Mouse (Mus musculus): ENCODE measurements at regions not wholly inside any gene's neighbourhood (a gene's known extent, or its start where the extent isn't known, plus 50 kb on each side); places are given as distances from the start of the nearest gene placed in this dataset.

DNA sequence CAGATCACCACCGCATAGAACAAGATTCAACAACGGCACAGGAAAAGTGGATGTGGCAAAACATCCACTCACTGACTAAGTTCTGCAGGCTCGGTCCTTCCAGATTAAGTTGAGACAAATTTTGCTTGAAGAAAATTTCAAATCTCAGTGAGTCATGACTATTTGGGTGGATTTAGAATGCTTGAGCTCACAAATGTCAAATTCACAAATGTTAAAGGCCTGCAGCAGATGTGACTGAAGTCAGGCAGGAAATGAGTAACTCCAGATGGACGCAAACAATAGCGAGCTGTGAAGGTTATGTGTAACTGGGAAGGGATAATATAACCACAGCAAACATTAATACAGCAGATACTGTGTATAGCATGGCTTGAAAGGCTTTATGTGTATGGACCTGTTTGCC is 198.5 kb upstream of the Zbtb20 start:
- no peak for DNase-seq (ENCODE audit: low spot score)

DNA sequence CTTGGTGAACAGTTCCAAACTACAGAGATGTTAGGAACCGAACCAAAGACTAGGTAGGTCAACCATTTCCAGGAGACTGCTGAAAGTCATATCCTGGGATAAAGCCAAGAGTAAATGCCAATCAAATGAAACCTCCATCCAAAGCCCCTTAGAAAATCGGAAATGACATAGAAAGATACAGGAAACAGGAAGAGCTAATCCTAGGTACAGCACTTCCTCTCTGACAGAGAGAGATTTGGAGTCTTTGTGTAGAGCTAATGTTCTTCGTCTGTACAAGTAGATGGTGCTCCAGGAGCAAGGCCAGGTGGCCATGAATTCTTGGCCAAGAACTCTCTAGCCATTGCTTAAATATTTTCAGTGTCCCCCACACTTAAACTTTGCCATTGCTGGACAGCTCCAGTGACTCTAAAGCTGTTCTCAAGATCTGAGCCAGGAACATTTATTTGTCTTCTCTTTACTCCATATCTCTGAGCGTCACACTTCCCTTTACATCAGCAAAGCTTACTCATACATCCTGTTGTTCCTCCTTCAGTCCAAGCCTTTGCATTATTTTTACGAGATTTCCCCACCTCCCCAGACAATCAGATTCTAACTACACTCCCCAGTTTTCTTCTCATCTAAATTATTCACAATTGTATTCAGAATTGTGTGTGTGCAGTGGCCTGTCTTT is 199.1 kb upstream of the Zbtb20 start:
- DNase-seq (ENCODE audit: low spot score): no peak

DNA sequence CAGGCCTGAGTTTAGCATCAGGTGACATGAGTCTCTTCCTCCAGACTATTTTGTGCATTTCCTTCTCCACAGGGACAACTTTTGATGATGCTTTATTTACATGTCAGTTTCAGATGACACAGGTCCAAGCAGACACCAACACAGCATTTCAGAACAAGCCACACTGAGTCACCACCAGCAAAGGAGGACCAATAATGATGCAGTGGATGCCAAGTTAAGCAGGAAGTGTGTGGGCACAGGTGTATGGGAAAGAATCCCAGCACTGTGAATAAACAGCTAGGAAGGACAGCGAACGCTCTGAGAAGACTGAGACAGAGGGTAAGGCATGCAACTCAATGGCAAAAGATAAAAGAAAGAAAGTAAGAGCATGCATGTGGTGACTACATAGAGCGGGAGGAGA is 200.7 kb upstream of the Zbtb20 start:
- no peak for DNase-seq (ENCODE audit: low spot score)

DNA sequence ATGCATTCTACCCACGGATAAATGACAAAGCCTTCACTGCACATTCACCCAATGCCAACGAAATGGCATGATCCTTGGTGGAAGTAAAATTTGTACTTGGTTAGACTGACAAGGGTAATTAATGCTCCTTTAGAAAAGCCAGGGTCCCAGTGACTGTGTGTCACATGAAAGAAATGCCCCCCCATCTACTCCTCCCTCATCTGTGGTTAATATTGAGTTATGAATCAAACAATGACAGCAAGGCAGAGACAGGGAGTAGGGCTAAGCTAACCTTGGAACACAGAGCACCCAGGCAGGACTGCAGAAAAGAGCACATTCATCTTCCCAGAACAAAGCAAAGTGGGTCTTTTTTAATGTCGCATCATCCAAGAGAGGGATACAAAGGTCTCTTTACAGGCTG is 209.1 kb upstream of the Zbtb20 start:
- DNase-seq (ENCODE audit: low spot score): no peak

DNA sequence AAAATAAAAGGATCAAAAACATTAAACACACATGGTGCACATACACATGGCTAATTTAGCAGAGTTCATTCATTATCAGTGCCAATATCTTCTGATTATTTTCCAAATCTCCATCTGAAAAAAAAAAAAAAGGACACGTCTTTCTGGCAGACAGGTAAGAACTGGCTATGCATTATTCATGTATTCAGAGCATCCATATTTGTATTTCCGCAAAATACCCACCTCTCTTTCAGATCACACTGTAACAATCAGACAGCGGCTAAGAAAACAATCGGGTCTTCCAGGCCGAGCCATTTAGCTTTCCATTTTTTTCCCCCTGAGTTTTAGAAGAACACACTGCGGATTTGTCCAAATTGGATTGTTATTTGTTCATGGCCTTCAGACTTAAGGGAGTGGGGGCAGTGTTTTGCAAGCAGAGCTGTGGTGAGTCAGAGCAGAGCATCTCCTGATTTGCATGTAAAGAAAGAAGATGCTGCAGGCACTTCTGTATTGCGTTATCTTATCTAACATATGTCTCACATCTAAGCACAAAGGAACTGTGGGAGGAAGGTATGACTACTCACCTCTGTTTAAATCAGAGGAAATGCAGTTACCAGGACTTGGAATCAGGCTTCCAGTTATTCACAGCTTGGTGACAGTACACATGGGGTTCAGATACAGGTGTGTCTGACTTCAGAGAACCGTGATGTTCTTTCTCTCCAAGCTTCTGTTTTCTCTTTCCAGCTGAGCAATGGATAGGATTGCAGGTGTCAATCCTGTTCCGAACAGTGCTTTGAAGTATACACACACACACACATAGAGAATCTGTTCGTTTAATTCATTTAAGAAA is 223.6 kb upstream of the Zbtb20 start:
- DNase-seq (ENCODE audit: low spot score): no peak

DNA sequence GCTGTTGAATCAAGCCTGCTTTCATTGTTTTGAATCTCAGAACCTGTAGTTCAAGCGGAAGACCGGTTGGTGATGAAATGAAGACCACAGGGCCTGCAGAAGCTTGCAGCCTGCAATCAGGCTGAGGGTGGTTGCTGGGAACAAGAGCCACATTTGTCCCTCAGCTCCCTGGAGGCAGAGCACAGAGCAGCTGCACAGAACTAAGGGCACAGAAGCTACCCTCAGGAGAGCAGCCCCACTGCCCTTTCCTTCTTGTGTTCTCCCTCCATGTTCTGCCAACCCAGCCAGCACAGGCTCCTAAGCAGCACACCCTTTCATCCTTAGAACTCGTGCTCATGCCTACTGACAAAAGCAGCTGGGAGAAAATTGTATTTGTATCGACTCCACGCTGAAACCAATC is 225.9 kb upstream of the Zbtb20 start:
- no peak for DNase-seq (ENCODE audit: low spot score)

DNA sequence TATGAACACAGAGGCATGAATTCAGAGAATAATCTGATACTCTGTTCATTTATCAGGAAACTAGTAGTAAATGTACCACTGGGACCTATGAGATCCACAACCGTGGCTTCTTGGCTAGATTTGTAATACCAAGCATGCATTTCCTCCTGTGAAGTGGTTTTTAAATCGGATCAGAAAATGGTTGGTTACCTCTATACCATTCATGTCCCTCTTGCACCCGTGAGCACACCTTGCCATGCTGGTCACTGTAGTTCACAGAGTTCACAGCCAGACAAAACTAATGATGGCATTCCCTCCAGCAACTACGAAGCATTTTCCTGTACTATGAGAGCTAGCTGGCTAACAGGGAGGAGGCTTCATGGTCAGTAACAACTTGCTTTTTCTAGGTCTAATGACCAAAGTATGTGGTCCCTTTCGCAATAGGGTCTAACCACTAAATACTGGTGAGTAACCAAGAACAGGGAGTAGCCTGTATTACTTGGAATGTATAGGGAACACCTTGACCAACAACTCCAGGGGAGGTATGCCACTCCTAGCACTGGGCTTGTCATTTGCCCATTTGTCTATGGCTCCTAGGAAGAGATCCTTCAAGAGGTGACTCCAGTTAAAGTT is 227.0 kb upstream of the Zbtb20 start:
- DNase-seq (ENCODE audit: low spot score): no peak

DNA sequence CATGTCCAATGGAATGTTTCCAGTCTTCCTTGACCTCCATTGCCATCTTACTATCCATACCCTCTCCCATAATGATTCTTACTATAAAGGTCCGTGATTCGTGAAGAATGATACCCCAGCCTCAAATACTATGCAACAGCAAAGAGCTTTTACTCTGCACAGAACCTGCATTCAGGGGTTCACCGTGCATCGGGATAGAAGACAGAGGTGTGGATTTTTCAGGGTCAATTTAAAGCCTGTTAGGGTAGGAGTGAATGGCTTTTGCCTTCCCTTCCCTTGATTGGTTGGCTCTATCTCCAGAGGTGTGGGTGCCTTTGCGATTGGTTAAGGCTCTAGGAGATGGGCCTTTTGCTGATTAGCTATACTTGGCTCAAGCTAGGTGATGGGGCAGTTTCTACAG is 227.9 kb upstream of the Zbtb20 start:
- DNase-seq (ENCODE audit: low spot score): no peak

DNA sequence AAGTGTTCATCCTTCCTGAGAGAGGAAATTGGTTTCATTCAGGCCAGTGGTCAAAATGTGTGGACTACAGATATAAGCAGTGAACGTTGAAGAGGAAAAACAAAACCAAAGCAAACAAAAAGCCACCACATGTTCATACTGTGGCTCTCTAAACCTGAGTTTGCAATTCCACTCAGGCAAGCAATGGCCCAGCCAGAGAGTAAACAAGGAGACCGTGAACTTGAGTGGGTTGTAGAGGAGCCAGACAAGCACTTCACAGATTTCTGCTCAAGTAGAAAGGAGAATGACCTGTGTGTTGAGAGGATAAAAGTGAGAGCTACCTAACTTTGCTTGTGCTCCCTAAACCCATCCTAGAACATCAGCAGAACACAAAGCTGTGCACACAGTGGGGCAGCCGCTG is 239.9 kb upstream of the Zbtb20 start:
- DNase-seq (ENCODE audit: low spot score): no peak

DNA sequence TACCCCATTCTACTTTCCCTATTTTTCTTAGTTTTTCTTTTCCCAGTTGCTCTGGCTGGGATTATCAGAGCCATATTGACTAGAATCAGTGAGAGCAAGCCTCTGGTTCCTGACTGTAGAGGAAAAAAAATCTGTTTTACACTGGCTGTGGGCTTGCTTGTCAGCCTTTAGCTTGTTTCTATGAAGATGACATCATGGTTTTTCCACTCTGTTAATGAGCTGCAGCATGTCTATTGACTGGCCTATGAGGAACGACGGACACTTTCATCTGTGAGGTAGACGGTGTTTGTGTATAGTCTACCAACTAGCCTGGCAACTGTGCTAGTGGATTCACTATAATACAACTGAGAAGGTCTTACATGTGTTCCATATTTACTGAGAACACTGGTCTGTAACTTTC is 248.0 kb upstream of the Zbtb20 start:
- no peak for DNase-seq (ENCODE audit: low spot score)

DNA sequence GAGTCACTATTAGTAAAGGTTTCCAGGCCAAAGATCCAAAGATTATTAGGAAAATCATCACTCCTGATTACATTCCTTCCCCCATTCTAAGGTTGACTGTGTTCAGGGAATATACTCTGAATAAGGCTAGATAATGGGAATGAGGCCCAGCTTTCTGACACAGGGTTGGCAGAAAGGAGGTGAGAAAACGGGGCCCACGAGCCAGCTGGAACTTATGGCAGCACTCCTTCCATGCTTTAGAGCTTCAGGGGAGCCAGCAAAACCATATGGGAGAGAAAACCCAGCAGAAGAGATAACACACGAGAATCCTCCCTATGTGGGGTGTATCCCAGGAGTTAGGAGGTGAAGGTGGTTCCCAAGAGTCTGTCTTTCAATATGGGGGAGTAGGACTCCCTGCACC is 259.8 kb upstream of the Zbtb20 start:
- DNase-seq (ENCODE audit: low spot score): no peak

DNA sequence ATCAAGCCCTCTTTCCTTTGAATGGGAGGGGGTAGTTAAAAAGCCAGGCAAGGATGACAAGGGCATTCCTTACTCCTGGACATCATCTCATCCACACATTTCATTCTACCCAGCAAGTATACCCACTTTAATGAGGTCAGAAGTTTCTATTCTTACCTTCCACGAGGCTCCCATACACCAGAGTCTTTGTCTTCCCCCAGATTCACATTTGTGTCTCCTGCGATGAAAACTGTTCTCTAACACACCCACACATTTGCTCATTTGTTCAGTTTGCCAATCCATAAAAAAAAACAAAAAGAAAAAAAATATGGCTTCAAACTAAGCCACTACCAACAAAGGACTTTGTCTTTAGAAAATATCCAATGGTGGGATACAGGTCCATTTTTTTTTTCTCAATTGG is 263.7 kb upstream of the Zbtb20 start:
- no peak for DNase-seq (ENCODE audit: low spot score)

DNA sequence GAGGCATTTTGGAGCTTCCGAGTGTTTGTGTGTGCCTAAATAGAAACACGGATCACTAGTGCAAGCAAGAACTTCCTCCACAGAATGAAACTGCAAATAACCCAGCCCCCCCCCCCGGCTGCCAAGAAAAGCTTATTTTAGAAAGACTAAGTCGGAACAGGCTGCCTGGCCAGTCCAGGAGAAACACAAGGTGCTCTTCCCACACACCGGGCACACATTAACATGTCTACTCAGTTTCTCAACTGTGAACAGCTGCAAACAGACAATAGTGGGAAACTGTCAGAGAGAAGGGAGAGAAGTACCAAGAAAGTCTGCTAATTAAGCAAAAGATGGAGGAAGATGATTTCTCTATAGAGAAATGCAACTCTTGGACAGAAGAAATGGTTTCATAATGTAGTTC is 267.3 kb upstream of the Zbtb20 start:
- no peak for DNase-seq (ENCODE audit: low spot score)

DNA sequence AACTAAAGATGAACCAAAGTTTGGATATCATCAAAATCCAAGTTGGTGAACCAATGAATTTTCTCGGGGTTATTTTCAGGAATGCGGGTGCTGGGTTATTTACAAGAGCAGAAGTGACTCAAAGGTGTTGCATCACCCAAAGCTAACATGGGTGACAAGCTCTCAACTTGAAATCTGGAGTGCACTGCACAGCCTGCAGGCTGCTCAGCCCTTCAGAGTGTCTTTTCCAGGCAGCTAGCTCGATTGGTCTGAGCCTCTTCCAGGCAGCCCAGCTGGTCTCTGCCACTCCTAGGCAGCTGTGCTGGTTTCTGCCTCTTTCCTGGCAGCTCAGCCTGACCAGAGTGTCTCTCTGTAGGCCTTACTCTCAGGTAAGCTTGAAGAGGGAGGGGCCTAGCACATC is 251.9 kb upstream of the Gap43 start:
- no peak for DNase-seq (ENCODE audit: low spot score)

DNA sequence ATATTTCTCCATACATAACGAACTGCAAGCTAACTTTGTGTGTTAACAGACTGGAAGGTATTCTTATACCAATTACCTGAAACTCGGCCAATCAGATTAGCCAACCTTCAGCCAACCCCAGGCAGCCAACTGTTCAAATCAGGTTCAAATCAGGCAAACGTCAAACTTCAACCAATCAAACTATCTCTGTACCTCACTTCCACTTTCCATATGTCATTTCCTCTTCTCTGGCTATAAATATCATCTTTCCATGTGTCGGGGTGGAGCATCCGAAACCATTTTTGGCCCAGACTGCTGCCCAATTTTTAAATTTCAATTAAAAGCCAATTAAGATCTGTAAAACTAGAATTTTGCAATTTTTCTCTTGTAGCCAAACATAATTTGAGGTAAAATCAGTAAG is 251.1 kb upstream of the Gap43 start:
- DNase-seq (ENCODE audit: low spot score): no peak

DNA sequence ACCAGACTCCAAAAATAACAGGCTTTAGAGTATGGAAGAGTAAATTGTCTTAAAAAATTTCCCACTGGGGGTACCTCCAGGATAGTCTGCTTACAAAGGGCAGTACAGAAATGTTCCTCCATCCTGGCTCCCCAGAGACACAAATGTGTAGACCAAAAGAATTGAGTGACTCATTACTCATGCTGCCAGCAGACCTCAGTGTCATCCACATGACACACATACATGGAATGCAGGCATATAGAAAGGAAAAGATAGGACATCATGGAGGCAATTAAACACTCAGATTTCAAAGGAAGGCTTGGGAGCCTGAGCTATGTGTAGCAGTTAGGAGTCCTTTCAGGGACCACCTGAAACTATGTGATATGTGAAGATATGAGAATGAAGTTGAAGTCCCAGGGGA is 245.7 kb upstream of the Gap43 start:
- no peak for DNase-seq (ENCODE audit: low spot score)

DNA sequence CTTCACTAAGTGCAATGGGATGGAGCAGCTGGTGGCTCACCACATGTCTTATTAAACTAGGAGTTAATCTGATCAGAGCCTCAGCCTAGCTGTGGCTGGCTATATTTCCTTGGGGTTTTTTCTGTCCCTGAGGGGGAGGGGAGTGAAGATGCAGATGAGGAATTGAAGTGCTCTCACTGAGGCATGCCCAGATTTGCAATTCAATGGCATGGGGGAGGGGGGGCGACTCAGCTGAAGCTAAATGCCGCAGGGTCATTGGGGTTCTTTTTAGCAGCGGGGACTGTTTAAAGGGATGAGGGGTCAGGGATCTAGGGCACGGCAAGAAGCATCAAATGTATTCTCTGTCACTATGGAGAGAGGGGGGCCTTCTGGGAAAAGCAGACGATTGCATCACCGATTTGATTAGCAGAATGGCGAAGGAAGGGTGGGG is 235.1 kb upstream of the Gap43 start:
- DNase-seq (ENCODE audit: low spot score): no peak

DNA sequence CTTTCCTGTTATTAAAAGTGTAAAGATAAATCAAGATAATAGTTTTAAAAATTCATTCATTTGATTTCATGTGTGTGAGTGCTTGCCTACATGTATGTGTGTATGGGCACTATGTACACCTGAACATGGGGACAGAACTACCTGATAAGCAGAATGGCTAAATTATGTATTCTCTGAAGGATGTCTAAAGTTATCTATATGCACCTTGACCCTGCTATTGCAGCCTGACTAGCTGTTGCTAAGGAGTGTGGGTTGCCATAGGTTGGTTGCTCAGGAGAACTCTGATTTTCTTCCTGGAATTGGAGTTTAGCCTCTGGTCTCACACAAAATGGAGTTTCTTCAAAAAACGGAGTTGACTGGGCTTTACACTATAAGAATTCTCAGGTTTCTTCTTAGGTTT is 234.5 kb upstream of the Gap43 start:
- DNase-seq (ENCODE audit: low spot score): no peak

DNA sequence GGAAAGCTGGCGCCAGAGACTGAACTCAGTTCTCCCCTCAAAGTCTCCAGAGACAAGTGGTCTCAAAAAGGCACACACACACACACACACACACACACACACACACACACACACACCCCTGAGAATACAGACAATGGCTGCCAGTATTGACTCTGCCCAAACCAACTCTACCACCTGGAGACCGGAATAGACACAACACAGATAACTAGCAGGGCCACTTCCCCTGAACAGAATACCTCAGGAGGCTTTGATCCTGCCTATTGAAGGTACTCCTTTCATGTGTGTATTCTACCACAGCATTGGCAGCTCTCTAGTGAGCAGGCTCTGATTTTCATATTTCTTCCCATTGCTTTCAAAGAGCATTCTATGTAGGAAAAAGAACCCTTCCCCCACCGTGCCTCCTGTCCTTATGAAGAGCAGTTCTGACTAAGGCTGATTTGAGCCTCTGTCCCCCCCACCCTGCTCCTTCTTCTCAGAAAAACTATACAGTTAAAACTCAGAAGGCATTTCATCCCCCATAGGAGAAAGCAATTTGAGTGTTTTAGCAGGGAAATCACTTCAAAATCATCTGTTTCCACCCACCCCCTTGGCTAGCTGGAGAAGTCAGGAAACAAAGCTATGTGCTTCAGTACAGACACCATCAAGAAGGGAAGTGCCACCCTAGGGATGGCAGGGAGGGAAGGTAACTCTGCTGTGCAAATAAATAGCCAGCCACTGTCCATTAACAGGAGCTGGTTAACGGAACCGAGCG is 230.0 kb upstream of the Gap43 start:
- DNase-seq (ENCODE audit: low spot score): no peak

DNA sequence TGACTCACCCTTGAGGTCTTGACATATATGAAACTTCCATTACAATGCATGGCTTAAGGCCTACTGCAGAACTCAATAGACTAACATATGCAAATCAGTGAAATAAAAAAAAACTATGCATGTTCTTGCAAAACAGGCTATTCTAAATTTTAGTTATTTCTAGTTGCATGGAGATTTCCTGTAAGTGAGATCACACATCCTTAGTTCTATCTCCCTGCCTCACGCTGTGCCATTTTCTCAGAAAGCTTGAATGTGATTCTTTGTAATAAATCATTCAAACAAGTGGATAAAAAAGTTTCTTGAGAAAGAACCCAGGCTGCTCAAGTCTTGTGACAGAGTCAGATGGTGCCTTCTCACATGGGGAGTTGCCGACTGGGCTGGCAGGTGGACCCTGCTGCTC is 228.9 kb upstream of the Gap43 start:
- DNase-seq (ENCODE audit: low spot score): no peak

DNA sequence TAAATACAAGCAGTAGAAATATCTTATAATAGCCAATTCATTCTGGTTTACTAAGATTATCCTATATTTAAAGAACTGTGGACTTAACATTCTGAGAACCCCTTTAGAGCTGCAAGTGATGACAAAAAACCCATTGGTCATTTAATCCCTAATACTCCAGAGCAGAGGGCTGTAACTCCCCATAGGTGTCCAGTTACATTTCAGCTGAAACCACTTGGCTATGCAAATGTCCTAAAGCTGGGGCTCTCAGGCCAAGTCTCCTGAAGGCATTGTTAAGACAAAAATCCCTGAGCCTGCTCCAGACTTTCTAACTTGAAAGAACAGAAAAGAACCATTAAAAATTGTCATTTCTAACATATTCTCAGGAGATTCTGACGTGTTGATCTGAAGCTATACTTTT is 209.1 kb upstream of the Gap43 start:
- no peak for DNase-seq (ENCODE audit: low spot score)

DNA sequence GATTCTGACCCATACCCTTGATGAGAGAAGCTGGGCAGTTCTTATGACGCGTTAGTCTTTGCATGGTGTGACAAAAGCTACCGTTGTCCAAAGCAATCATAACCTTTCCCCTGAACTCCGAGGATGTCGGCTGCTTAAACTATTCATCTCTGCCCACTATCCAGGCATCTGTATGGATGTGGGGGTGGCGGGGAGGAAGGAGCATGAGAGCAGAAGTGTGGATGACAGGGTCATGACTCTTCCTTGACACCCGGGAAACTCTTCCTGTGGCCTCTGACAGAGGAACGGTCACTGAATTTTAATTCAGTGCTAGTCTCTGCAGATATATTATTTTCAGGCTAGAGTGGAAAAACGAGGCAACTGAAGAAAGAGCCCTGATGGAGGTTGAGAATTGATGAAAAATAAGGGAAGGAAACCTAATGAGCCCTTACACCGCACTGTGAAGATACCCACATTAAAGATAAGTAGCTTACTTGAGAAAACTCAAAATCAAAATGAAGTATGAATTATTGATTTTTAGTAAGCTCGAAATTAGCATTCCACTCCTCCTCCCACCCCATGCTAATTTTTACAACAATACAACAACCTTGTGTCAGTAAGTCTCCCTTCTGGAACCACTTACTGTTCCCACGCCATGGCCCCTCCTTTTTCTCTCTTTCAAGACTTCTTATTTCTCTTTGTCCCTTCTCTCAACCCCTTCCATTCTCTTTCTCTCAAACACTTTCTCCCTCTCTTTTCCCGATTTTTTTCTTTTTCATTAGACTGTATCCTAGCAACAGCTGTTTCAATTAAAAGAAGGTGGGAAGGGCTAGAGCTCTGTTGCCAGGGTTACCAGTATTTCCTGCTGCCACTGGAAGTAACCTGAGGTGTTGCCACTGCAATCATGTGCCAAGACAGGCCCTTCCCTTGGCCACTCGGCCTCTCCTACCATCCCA is 206.0 kb upstream of the Gap43 start:
- DNase-seq (ENCODE audit: low spot score): no peak
